Mouse (Mus musculus) left cerebral cortex, postnatal 14 days (tissue): ENCODE measurements at regions not wholly inside any gene's neighbourhood (a gene's known extent, or its start where the extent isn't known, plus 50 kb on each side); places are given as distances from the start of the nearest gene placed in this dataset.

Experiments
- DNase-seq, 2 experiments: peaks; one replicate each; pipeline ENCODE4 v3.0.0; 2021 to 2022; ENCODE audit warnings: low spot score in 2 of 2, mixed read lengths in 1 of 2
- intact Hi-C: fragments of 180-260 bp; cut with DNase I; formaldehyde crosslinking; loops from one replicate; pipeline ENCODE4 v1.15.1; 2025

GRCm38 (mm10) chr4:55475409-55475808, 56.9 kb downstream of the Klf4 start:
- intact Hi-C loops: no loop called here
- no peak for DNase-seq

- intact Hi-C loops: no loop called here
- DNase-seq: no peak
Observed at GRCm38 (mm10) chr4:55474044-55474788, 58.0 kb downstream of the Klf4 start.

- DNase-seq: no peak
- intact Hi-C loops: no loop called here
Observed at GRCm38 (mm10) chr4:55472649-55473048, 59.6 kb downstream of the Klf4 start.

- intact Hi-C loops: no loop called here
- DNase-seq: no peak
Observed at GRCm38 (mm10) chr4:55470779-55471663, 61.2 kb downstream of the Klf4 start.

GRCm38 (mm10) chr4:55464192-55464591, 68.1 kb downstream of the Klf4 start:
- no peak for DNase-seq
- intact Hi-C loops: no loop called here

- intact Hi-C loops: no loop called here
- DNase-seq: no peak
Observed at GRCm38 (mm10) chr4:55461927-55462326, 70.3 kb downstream of the Klf4 start.

- intact Hi-C loops: no loop called here
- DNase-seq: no peak
Observed at GRCm38 (mm10) chr4:55453902-55454301, 78.4 kb downstream of the Klf4 start.

GRCm38 (mm10) chr4:55452546-55452945, 79.7 kb downstream of the Klf4 start:
- intact Hi-C loops: no loop called here
- no peak for DNase-seq

- intact Hi-C loops: no loop called here
- DNase-seq: no peak
Observed at GRCm38 (mm10) chr4:55451711-55452110, 80.6 kb downstream of the Klf4 start.

- intact Hi-C loops: no loop called here
- no peak for DNase-seq
Observed at GRCm38 (mm10) chr4:55451026-55451425, 81.2 kb downstream of the Klf4 start.

- intact Hi-C loops: no loop called here
- peak in 1 of 2 experiments; percentile 11 for DNase-seq
Observed at GRCm38 (mm10) chr4:55443489-55443888, 88.8 kb downstream of the Klf4 start.

GRCm38 (mm10) chr4:55442098-55442497, 90.2 kb downstream of the Klf4 start:
- intact Hi-C loops: no loop called here
- DNase-seq: peak; percentile 8 to 24
